Mouse (Mus musculus): ENCODE data around the gene A930004D18Rik. TPM values are rescaled to one million over a fixed set of nuclear protein-coding genes. Genes with fewer than 3 reads are reported as not detected.
"Not testable (repeated sequence)": the region's sequence is repeated elsewhere in the genome, so short reads cannot be mapped to it uniquely, and the experiment has no call there.

Gene A930004D18Rik
- polyA plus RNA-seq, 1 experiment from 2014 or later, result 14.5 TPM

DNA sequence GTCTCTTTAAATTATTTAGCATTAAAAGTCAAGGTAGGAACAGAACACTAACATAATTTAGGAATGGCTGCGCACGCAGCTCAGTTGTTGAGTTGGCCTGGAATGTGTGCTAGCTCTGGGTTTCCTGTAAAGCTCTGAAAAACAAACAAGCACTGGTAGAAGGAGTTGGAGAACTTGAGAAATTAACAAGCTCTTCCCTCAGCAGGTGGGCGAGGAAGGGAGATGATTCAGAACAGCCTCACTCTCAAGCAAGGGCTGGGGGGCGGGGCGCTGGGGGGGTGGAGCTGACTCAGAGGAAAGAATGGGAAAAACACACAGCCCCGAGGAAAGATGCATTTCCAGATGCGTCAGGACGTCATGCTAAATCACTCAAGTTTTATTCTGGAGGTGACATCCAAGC lies 32.4 kb downstream of the A930004D18Rik start:
- WGBS, result 23% methylated on average over 8 of the region's 8 CpGs
- Histone ChIP-seq H3K4me1 (peaks cover 6% of the 10 kb centered on the region; the same call in 1 of the 2 replicates), H3K9me3 (no peaks in the 10 kb centered on the region), H3K27me3 (ENCODE audit: insufficient read depth, poor library complexity, severe bottlenecking) (no peaks in the 10 kb centered on the region), H3K27ac (no peak overlapping the region), H3K4me3 (peak overlapping the region; percentile 27; the same call in 1 of the 2 replicates), H3K36me3 (no peaks in the 10 kb centered on the region)
- DNase-seq (ENCODE audit: low spot score), result no peak

GRCm38 (mm10) chr2:18004286-18004685 lies 33.3 kb downstream of the A930004D18Rik start:
- no peak overlapping the region for H3K4me3 ChIP-seq
- WGBS, result 85% methylated on average over 4 of the region's 4 CpGs
- no peaks in the 10 kb centered on the region for H3K9me3 ChIP-seq
- peaks cover 6% of the 10 kb centered on the region; the same call in 1 of the 2 replicates for H3K4me1 ChIP-seq
- no peak overlapping the region for H3K27ac ChIP-seq
- DNase-seq (ENCODE audit: low spot score), result no peak
- H3K27me3 ChIP-seq (ENCODE audit: insufficient read depth, poor library complexity, severe bottlenecking), result no peaks in the 10 kb centered on the region
- no peaks in the 10 kb centered on the region for H3K36me3 ChIP-seq

- H3K27ac ChIP-seq, result no peak overlapping the region
- no peak for DNase-seq (ENCODE audit: low spot score)
- H3K9me3 ChIP-seq, result no peaks in the 10 kb centered on the region
- no peak overlapping the region for H3K4me3 ChIP-seq
- H3K4me1 ChIP-seq, result peaks cover 6% of the 10 kb centered on the region; the same call in 1 of the 2 replicates
- H3K27me3 ChIP-seq (ENCODE audit: insufficient read depth, poor library complexity, severe bottlenecking), result no peaks in the 10 kb centered on the region
- 91% methylated on average over 3 of the region's 3 CpGs for WGBS
- no peaks in the 10 kb centered on the region for H3K36me3 ChIP-seq
Measured at GRCm38 (mm10) chr2:18002306-18002705, 35.2 kb downstream of the A930004D18Rik start.

DNA sequence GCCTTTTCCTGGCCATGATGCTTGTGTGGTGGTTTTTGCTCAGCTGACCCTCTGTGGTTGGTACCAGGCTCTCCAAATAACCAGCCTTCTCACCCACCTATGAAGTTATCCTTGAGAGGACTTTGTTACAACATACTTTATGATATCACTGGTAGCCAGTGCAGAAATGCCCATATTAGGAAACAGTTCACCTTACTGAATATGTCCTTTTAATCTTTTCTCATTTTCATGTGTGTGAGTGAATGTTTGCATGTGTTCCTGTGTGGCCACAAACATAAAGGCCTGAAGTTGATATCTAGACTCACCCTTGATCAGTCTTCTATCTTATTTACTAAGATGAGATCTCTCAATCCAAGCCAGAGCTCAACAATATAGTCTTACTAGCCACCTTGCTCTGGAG lies 40.7 kb downstream of the A930004D18Rik start, which contains the start of gene H2al2a:
H2al2a (minus strand) TSS at position 101 of the 400 bp plus-strand sequence.
- Histone ChIP-seq H3K36me3 (no peaks in the 10 kb centered on the region), H3K9me3 (no peaks in the 10 kb centered on the region), H3K4me3 (no peak within 1 kb of the TSS), H3K4me1 (0 out of 2 replicates have a peak, but pooled peaks cover under 1% of the 10 kb centered on the region), H3K27ac (no peak within 1 kb of the TSS), H3K27me3 (ENCODE audit: insufficient read depth, poor library complexity, severe bottlenecking) (no peaks in the 10 kb centered on the region)
- DNase-seq (ENCODE audit: low spot score), result no peak

DNA sequence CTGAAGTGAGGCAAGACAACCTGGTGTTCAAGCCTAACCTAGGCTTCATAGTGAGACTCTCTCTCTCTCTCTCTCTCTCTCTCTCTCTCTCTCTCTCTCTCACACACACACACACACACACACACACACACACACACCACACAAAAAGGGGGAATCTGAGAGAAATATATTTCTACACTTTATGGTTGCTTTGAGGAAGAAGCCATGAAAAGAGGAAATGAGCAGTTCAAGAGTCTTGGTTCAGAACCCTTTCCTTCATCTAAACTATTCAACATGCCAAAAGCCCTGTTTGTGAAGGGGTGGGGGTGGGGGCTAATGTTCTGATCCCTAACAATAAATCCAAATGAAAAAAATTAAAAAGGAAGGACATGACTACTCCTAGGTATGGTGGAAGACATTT lies 48.0 kb downstream of the A930004D18Rik start:
- Histone ChIP-seq H3K27me3 (ENCODE audit: insufficient read depth, poor library complexity, severe bottlenecking) (no peaks in the 10 kb centered on the region), H3K27ac (no peak overlapping the region), H3K4me1 (0 out of 2 replicates have a peak, but pooled peaks cover 5% of the 10 kb centered on the region), H3K9me3 (no peaks in the 10 kb centered on the region; the same call in 1 of the 2 replicates), H3K36me3 (no peaks in the 10 kb centered on the region), H3K4me3 (no peak overlapping the region)
- DNase-seq (ENCODE audit: low spot score), result no peak

DNA sequence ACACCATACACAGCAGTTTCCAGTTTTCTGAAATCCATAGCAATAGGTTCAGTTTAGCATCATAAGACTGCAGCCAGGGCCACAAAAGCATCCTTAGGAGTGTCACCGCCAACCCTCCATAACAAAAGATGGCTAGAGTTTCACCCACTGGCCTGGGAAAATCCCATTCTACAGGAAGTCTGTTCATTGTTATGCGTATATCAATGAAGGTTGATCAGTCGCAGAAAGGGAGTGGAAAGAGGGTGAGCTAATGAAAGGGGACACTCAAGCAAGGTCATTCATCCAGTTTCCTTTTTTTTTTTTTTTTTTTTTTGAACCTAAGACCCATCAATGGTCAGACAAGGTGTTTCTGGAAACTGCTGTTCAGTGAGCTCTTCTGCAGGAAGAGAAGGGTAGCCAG lies 48.4 kb downstream of the A930004D18Rik start:
- Histone ChIP-seq H3K36me3 (no peaks in the 10 kb centered on the region), H3K4me3 (no peak overlapping the region), H3K27me3 (ENCODE audit: insufficient read depth, poor library complexity, severe bottlenecking) (no peaks in the 10 kb centered on the region), H3K27ac (no peak overlapping the region), H3K4me1 (0 out of 2 replicates have a peak, but pooled peaks cover 5% of the 10 kb centered on the region), H3K9me3 (no peaks in the 10 kb centered on the region; the same call in 1 of the 2 replicates)
- DNase-seq (ENCODE audit: low spot score), result no peak
- 74% methylated on average over 3 of the region's 3 CpGs for WGBS

- Histone ChIP-seq H3K4me1 (0 out of 2 replicates have a peak, but pooled peaks cover 2% of the 10 kb centered on the region), H3K36me3 (no peaks in the 10 kb centered on the region), H3K27me3 (ENCODE audit: insufficient read depth, poor library complexity, severe bottlenecking) (no peaks in the 10 kb centered on the region), H3K4me3 (no peak overlapping the region), H3K27ac (no peak overlapping the region), H3K9me3 (no peaks in the 10 kb centered on the region; the same call in 1 of the 2 replicates)
- WGBS, result 84% methylated on average over 3 of the region's 3 CpGs
- no peak for DNase-seq (ENCODE audit: low spot score)
Measured at GRCm38 (mm10) chr2:17986694-17987093, 50.8 kb downstream of the A930004D18Rik start.

DNA sequence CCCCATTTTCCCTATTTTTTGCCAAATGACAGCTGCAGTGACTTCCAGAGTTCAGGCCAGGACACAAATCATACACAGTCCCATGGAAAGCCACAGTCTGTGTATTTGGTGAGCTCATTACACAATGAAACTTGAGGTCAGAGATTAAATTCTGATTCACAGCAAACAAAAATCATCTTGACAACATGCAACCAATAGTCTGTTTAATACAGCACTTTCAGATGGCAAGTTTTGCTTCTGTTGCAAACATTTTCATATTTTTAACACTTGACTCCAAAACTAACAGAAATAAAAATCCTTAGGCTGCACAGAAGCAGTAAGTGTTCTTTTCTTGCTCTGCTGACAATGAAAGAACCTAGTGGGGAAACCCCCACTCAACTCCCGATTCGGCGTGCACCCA lies 52.8 kb downstream of the A930004D18Rik start:
- Histone ChIP-seq H3K9me3 (no peaks in the 10 kb centered on the region), H3K4me3 (no peak overlapping the region), H3K27ac (no peak overlapping the region), H3K27me3 (ENCODE audit: insufficient read depth, poor library complexity, severe bottlenecking) (no peaks in the 10 kb centered on the region), H3K36me3 (no peaks in the 10 kb centered on the region), H3K4me1 (no peaks in the 10 kb centered on the region)
- 94% methylated on average over 3 of the region's 3 CpGs for WGBS
- DNase-seq (ENCODE audit: low spot score), result no peak

DNA sequence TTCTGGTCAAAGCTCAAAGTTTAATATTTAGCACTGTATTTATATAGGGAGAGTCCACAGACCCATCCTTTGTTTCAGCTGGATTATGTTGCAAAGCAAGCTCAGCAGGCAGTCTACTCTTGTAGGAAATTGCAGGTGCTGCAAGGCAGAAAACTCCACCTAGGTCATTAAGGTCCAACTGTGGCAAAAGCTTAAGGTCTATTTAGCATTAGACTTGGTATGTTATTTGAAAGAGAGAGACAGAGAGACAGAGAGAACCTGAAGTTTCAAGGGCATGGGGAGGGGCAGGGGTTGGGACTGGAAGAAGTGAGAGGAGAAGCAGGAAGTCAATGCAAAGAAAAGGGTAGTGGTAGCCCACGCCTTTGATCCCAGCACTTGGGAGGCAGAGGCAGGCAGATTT lies 54.8 kb downstream of the A930004D18Rik start:
- Histone ChIP-seq H3K9me3 (no peaks in the 10 kb centered on the region), H3K4me1 (no peaks in the 10 kb centered on the region), H3K27ac (no peak overlapping the region), H3K4me3 (no peak overlapping the region), H3K36me3 (no peaks in the 10 kb centered on the region), H3K27me3 (ENCODE audit: insufficient read depth, poor library complexity, severe bottlenecking) (no peaks in the 10 kb centered on the region)
- WGBS, result 72% methylated on average over 1 of the region's 1 CpGs
- no peak for DNase-seq (ENCODE audit: low spot score)

DNA sequence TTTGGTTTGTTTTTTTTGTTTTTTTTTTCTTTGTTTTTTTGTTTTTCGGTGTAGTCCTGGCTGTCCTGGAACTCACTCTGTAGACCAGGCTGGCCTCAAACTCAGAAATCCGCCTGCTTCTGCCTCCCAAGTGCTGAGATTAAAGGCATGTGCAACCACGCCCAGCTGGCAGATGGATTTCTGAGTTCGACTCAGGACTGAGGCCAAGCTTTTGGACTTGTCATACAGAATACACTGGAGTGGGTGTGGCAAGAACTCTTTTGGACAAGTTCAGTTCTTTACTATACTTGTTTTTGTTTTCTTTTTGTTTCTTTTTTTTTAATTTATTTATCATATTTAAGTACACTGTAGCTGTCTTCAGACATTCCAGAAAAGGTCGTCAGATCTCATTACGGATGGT lies 58.8 kb downstream of the A930004D18Rik start:
- H3K4me3 ChIP-seq, result no peak overlapping the region
- H3K36me3 ChIP-seq, result no peaks in the 10 kb centered on the region
- no peaks in the 10 kb centered on the region for H3K9me3 ChIP-seq
- peaks cover 13% of the 10 kb centered on the region for H3K4me1 ChIP-seq
- WGBS, result 85% methylated on average over 6 of the region's 6 CpGs
- DNase-seq (ENCODE audit: low spot score), result no peak
- H3K27me3 ChIP-seq (ENCODE audit: insufficient read depth, poor library complexity, severe bottlenecking), result no peaks in the 10 kb centered on the region
- no peak overlapping the region for H3K27ac ChIP-seq

GRCm38 (mm10) chr2:17978251-17978650 lies 59.3 kb downstream of the A930004D18Rik start:
- H3K4me1 ChIP-seq, result peaks cover 13% of the 10 kb centered on the region
- H3K4me3 ChIP-seq; DNase-seq (ENCODE audit: low spot score); H3K36me3 ChIP-seq; H3K9me3 ChIP-seq; H3K27ac ChIP-seq; H3K27me3 ChIP-seq (ENCODE audit: insufficient read depth, poor library complexity, severe bottlenecking): not testable (repeated sequence)
- WGBS, result 85% methylated on average over 7 of the region's 7 CpGs

- H3K36me3 ChIP-seq; DNase-seq (ENCODE audit: low spot score); H3K4me3 ChIP-seq; H3K27ac ChIP-seq; H3K9me3 ChIP-seq; H3K27me3 ChIP-seq (ENCODE audit: insufficient read depth, poor library complexity, severe bottlenecking): not testable (repeated sequence)
- H3K4me1 ChIP-seq, result peaks cover 13% of the 10 kb centered on the region
Measured at GRCm38 (mm10) chr2:17977645-17978044, 59.9 kb downstream of the A930004D18Rik start.

DNA sequence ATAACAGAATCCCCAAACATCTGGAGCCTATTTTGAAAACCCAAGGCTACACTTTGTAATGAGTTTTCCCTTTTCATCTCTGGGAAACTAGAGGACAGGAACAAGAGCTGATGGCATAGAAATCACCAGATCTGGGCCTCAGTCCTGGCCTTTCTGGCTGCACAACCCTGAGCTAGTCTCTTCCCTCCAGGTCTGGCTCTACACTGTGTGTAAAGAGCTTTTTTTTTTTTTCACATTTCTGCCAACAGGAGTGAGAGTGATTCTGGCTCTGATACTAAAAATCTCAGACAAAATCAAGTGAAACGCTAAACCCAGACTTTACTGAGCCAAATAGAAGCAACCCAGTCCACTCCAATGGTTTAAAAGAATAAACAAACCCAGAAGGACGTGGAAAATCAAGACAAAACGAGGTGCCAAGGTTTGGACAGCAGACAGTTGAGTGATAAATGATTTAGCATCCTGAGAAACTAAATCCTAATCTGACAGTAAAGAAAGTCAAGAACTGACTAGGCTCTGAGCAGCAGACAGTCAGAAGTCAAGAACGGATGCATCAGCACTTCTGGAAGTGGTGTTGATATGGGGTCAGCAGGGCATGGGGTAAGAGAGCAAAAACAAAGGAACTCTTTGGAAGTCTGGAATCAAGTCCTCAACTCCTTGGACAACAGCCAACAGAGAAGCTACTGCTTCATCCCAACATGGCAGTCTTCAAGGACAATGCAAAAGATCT lies 61.8 kb downstream of the A930004D18Rik start:
- H3K9me3 ChIP-seq, result no peaks in the 10 kb centered on the region
- WGBS, result 43% methylated on average over 4 of the region's 4 CpGs

More for the DNA sequence above, 61.8 kb downstream of the A930004D18Rik start:
- Histone ChIP-seq H3K27ac (no peak overlapping the region), H3K27me3 (ENCODE audit: insufficient read depth, poor library complexity, severe bottlenecking) (no peaks in the 10 kb centered on the region), H3K4me3 (no peak overlapping the region), H3K4me1 (peaks cover 13% of the 10 kb centered on the region), H3K36me3 (no peaks in the 10 kb centered on the region)
- DNase-seq (ENCODE audit: low spot score), result no peak

All from heart, embryonic 10.5 days (tissue).